Mouse (Mus musculus) frontal cortex, postnatal 10 days (tissue): ENCODE measurements at regions not wholly inside any gene's neighbourhood (a gene's known extent, or its start where the extent isn't known, plus 50 kb on each side); places are given as distances from the start of the nearest gene placed in this dataset.

Experiments
- DNase-seq, 2 experiments: peaks; one replicate each; pipeline ENCODE4 v3.0.0; 2022; ENCODE audit warnings: low spot score in 2 of 2, mixed read lengths in 1 of 2

DNA sequence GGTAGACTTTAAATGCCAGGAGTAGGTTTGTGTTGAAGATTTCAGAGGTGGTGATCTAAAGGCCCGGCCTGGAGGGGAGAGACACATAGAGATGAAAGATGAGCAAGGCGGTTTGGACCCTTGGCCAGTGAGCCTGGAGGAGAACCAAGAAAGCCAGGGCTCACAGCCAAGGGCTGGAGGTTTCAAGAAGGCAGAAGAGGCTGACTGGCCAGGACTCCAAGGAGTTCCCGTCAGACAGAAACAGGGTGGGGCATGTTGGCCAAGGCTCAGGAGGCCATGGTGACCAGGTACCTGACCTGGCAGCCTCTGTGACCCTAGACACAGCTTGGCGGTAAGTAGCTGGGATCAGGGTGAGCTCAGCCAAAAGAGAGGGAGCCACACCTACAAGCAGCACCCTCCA lies 159.3 kb upstream of the Spdye4c start:
- DNase-seq, result no peak

- no peak for DNase-seq
These were observed 158.3 kb upstream of the Spdye4c start for GRCm38 (mm10) chr2:128432741-128433140.

DNA sequence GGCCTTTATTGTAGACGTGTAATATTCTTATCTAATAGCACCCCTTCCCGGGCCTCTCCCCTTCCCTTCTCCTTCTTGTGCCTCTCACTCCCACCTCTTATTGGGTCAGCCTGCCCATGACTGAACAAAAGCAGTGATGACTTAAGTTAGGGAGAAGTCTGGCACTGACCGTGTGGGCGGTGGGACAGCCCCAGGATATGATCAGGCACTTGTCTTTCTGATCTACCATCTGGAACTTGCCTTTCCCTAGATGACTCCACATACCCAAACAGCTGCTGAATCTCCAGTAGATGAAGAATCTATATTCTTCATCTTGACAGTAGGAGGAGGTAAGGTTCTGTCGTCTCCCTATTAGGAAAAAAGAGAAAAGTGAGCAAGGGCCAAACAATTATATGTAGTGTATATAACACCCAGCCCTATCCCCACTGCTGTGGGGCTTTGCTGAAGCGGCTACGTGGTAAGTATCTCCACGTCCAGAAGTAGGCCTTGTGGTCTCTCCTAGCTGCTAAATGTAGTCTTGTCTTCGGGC lies 157.4 kb upstream of the Spdye4c start:
- no peak for DNase-seq

DNA sequence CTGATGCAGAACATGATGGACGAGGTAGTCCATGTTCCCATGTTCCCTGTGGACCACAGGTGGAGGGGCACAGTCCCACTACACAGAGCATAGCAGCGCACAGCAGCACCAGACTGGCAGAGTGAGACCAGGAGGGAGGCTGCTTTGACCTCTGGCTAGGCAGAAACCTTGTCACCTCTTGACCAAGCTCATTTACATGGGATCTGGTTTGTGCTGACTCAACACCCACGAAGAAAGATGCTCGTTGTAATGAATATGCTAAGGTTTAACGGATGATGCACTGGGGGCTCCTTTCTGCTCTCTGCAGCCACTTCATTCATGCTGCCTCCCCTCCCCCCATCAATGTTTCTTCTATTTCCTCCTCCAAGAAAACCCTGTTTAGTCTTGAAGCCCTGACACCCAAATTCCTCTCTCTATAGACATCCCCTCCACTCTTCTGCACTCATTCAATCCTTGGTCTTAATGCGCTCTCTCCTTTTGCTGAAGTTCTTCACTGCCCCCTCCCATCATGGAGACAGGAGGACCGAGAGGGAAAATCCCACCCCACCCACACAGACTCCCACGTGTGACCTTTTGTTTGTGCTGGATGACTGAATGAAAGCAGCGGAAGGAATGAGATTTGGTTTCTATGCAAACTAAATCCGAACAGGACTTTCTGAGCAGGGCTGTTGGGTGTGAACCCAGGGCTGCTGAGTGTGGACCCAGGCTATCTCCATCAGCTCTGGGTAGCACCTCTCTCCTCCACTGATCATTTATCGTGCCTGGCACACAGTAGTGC lies 156.6 kb upstream of the Spdye4c start:
- DNase-seq, result no peak

- no peak for DNase-seq
These were observed 154.6 kb upstream of the Spdye4c start for GRCm38 (mm10) chr2:128436378-128436777.

DNA sequence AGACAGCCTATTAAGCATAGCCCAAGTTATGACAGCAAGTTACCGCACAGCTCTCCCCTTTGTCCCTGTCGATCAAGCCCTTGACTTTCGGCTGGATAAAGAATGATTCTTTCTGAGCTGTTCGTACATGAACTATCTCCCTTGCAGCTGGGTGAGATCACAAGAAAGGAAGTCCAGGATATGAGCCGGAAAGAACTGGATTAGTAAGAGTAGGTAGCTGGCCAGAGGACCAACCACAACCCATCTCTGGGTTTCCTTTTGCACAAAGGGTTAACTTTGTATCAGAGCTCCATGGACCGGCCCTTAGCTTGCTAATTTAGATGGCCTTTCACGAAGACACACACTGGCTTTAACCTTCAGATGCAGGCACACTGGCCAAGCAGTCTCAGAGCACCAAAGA lies 153.3 kb upstream of the Spdye4c start:
- no peak for DNase-seq

GRCm38 (mm10) chr2:128438161-128438822 lies 152.7 kb upstream of the Spdye4c start:
- DNase-seq, result no peak

DNA sequence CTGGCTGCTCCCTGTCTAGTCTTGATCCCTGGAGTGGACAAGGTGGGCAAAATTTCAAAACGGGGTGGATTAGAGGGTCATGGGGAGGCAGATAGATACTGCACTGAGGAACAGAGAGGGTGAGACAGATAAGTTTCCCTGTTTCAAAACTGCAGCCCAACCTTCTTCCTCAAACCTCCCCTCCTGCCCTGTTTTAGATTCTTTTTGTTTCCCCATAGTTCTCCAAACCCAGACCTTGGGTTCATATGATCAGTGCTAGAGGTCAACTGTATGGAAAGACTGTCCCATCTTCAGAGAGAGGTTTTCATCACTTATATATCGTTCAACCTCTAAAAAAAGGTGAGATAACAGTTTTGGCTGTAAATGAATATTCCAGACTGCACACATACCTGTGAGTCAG lies 152.1 kb upstream of the Spdye4c start:
- no peak for DNase-seq

- DNase-seq, result no peak
These were observed 146.4 kb upstream of the Spdye4c start for GRCm38 (mm10) chr2:128444599-128445011.

- no peak for DNase-seq
These were observed 145.6 kb upstream of the Spdye4c start for GRCm38 (mm10) chr2:128445443-128445842.

DNA sequence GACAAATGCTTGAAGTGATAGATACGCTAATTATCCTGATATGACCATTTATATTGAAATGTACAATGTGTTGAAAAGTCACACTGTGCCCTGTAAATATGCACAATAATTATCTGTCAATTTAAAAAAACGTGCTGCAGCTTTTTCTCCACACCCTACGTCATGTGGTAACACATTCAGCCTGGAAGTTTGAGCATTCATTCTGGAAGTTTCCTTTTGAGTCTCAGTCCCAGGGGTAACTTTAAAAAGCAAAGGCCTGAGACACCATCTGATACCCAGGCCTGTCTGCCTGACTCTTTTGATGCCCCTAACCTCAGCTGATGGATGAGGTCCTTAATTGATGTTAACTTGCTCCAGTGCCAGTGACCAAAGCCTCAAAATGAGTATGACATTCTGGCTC lies 141.7 kb upstream of the Spdye4c start:
- no peak for DNase-seq

GRCm38 (mm10) chr2:128450045-128450444 lies 141.0 kb upstream of the Spdye4c start:
- DNase-seq, result no peak

GRCm38 (mm10) chr2:128451554-128452239 lies 139.3 kb upstream of the Spdye4c start:
- DNase-seq, result no peak

DNA sequence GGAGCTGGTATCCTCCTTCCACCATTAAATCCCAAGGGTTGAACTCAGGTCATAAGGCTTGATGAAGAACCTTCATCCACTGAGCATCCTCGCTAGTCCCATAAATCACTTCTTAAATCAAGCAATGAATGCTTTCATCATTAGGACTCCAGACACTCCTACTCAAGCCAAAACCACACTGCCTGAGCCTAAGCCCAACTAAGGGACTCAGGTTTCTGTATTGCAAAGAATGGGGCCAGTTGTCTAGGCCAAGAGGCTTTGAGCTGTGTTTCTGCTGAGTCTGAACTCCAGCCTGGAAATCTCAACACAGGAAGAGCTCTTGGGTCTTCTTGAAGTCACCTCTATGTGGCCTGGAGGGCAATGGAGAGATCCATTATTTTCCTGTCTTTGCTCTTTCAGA lies 138.4 kb upstream of the Spdye4c start:
- no peak for DNase-seq

- DNase-seq, result no peak
These were observed 136.5 kb upstream of the Spdye4c start for GRCm38 (mm10) chr2:128454509-128454908.

DNA sequence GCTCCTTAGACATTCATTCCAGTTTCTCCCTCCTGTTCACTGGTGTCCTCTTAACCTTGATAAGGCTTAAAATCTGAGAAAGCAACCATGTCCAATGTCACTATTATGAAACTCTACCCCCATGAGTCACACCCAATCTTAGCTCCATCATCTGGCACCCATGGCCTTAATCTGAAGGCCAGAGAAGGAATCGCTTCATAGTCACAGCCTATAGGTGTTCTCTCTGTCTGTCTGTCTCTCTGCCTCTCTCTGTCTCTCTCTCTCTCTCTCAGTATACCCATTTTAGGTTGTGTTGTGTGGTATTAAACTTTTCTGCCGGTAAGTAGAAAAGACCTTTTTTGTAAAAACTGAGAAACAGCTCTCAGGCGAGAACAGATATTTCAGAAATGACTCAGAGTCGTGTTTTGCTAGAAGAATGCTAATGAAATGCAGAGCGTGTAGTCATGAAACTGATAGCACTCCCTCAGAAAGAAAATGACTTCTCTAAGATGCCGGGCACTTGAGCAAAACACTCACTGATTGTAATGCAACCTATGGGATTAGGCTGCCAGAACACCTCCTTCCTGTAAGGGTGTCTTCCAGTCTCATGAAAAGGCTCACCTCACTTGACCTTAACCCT lies 133.3 kb upstream of the Spdye4c start:
- no peak for DNase-seq

DNA sequence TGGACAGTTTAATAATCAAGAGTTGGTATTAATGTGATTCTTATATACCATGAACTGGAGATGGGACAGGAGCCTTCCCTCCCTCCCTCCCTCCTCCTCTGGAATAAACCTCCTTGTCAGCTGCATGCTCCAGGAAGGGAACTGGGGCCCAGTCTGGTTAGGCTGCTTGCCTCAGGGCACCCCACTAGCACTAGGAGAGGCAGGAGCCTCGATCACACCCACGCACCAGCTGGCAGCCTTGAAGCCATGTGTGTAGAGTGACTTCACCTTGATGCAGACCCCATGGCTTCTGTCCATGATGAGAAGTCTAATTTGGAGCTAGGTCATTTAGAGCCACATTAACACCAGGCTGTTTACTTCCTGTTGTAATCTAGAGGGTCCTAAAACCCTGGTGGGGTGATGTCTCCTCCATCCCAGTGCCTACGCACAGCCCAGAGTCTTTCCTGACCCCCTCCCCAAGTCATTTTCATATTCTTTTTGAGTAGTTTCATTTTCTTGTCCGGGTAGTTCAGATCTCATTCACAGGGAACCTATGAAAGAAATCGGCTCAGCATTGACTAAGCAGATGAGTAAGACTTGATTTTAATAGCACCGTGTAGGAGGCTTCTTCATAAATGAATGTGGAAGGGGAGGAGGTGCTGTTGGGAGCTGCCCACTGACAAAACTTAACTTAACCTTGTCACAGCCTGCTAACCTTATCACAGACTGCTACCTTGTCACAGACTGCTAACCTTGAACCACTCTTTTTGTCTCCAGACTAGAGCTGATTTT lies 125.6 kb upstream of the Spdye4c start:
- no peak for DNase-seq

- DNase-seq, result no peak
These were observed 123.3 kb upstream of the Spdye4c start for GRCm38 (mm10) chr2:128467490-128468245.

GRCm38 (mm10) chr2:128468323-128468722 lies 122.7 kb upstream of the Spdye4c start:
- DNase-seq, result no peak

GRCm38 (mm10) chr2:128470351-128470750 lies 120.7 kb upstream of the Spdye4c start:
- no peak for DNase-seq
